Mouse (Mus musculus) gastrocnemius, adult 18-20 months (tissue): Measurements from ENCODE around the gene Pou2f3. TPM values are rescaled to one million over a fixed set of nuclear protein-coding genes. Genes with fewer than 3 reads are reported as not detected.
"Not testable (repeated sequence)": the region's sequence is repeated elsewhere in the genome, so short reads cannot be mapped to it uniquely, and the experiment has no call there.

Experiments
- DNase-seq: peaks from one replicate; pipeline ENCODE4 v3.0.0; 2021; ENCODE audit warnings: low spot score
- total RNA-seq, 2 experiments: library from RNA; stranded (reverse); gene quantifications; 2 replicates each; pipeline ENCODE4 v1.2.3; 2021

Pou2f3 gene
- total RNA-seq, 2 experiments from 2014 or later, result 0.16 TPM; not detected in 1

DNA sequence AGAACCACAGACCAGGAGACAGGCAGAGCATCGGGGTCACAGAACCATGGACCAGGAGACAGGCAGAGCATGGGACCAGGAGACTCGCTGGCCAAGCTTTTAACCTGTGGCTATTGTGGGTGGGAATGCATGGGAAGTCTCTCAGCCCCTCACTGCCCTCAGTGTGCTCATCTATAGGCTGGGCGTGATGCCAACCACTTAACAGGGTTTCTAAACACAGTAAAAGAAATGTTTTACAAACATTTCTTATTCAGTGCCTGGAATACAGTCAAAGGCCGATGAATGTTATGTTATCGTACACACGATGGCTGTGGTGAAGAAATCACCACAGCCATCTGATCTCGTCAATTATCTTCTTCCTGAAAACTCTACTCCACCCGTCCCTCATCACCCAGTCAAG lies 43.1 kb downstream of the Pou2f3 start:
- no peak for DNase-seq

DNA sequence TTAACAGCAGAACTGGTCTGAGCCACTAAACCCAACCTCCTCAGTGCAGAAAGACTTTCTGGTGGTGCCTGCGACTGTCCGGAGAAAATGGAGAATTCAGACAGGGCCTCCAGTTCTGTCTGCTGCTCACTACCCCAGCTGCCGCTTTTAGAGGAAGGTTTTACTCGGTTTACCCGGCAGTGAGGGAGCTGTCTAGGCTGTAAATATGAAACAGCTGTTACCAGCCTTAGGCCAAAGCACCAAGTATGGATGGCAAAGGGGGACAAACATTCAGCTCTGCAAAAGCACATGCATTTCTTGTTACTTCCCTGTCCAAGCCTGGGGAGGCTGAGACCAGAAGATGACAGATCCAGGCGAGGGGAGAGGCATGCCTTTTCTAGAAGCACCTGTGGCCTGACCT lies 43.8 kb downstream of the Pou2f3 start:
- DNase-seq, result no peak

DNA sequence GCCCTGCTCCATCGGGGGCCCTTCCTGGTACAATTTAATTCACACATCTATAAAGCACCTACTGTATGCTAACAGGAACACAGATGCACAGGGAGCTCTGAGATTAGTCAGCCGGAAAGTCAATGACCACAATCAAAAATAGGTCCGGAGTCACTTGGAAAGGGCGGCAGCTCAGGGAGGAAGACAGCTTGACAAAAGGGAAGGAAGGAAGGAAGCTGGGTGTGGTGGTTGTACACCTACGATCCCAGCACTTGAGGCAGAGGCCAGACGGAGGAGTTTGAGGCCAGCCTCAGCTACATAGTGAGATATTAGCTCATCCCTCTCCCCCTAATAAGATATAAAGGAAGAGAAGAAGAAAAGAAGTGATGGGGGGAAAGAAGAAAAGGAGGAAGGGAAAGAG lies 54.2 kb downstream of the Pou2f3 start:
- DNase-seq, result no peak

DNA sequence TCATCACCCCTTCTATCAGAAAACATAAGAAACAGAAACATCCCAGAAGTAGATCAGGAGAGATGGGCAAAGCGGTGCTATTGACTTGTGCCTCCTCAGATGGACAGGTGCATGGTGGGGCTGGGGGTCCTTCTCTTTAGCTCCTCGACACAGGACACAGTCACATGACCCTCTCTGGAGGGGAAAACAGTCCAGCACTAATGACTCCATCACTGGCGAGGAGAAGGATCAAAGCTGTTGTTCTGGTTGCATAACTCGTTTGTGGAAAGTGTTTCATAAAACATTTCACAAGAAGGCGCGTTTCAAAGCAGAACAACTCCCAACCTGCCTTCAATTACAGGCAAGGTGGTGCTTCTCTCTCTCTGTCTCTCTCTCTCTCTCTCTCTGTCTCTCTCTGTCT lies 58.4 kb downstream of the Pou2f3 start:
- no peak for DNase-seq

DNA sequence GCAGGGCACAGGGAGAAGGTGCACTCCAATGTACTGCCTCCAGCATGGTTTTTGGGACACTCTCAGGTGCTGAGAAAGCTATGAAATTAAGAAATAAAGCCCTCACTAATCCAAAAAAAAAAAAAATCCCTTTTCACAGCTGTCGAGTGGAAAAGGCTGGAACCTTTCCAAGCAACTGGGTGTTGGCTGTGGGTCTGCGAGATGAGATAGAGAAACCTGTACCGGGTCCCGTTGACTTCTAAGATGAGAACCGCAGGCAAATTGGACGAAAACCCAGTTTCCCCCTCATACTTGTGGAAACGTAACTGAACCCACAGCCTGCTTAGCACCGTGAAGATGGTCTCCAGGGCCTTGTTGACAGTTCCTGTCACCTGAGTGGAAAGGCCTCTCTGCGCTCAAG lies 59.2 kb downstream of the Pou2f3 start:
- no peak for DNase-seq

DNA sequence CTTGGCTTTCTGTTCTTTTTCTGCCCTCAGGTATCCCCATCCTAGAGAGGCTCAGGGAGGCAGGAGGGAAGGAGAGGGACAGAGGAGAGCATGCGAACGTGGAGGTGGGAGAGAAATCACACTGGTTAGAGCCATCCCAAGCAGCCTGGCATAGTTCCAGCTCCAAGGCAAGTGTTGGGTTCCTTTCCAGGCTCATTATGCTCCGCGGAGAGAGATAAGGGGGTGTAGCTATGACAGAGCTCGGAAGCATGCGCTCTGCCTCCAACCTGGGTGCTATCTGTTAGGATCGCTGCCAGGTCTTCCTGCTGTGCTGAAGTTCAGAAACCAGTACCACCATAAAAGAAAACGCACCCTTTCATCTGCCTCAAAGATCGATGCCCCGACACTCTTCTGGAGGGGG lies 60.1 kb downstream of the Pou2f3 start:
- DNase-seq, result no peak

DNA sequence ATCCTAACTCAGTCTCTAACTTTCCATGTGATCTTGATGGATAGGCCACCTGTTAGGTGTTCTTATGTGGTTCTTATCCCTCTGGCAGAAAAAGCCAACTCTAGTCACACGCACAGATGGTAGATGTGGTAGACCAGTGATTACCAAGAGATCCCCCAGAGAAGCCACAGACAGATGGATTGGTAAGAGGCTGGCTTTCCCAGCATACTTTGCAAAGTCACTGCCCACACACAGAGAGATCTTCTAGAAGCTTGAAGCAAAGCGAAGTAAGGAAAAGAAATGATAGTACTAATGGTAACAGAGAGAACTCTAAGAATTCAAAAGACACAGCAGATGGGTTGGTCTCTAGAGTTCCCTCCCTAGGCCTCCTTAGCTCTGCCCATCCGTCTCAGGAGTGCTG lies 60.7 kb downstream of the Pou2f3 start:
- DNase-seq, result no peak

DNA sequence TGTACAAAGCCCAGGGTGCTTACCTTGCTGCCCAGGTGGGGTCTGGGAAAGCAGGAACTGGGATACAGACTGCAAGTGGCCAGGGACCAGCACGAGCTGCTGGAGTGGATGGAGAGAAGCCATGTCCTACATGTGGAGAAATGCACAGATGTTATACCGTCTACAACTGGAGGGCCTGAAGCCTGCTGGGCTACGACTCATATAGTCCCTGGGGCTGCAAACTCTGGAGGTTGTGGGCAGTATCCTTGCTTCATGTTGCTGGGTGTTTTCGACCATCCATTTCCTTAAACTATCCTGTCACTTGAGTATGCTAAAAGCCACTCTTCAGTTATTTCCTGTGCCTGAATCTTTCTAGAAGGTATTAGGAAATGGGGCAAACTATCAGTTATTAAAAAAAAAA lies 65.0 kb downstream of the Pou2f3 start:
- no peak for DNase-seq

DNA sequence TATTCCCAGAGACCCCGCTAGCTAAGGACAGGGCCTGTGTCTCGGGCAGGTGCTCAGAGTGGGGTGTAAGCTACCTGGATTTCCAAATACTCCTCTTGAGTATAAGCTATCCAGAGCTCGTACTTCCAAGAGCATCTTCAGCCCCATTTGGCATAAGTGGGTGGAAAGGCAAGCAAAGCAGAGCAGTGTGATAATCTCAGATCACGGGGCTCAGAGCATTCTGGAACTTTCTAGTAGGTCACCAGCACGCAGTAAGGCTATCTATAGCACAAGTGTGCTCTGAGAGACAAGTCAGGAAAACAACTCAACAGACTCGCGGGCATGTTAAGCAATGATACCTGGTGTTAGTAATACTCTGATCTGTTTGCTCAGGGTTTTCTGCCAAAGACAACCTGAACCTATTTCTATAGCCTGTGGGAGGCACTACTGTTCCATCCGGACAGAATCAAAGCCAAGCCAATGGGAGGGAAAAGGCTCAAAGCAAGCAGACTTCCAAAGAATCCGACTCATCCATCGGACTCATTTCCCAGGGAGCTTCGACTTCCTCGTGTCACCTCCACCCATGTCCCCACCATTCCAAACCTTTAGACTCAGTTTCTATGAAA lies 65.9 kb downstream of the Pou2f3 start:
- no peak for DNase-seq

DNA sequence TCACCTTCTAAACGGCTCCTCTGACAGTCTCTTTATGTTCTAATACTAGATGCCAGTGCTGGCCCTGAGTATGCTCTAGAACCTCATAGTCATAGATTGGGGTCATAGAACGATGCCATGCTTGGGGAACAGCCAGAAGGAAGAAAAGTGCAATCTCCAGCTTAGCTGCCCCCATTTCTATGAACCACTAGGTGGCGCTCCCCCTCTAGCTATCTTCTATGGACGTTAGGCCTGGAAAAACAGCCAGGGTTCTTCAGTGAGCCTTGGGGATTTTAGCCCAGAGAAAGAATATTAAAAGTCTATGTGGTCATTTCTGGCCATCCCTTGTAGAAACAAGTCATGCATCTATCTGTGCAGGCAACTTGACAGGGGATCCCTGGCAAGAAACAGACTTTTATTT lies 68.3 kb downstream of the Pou2f3 start:
- DNase-seq, result peak; percentile 75

DNA sequence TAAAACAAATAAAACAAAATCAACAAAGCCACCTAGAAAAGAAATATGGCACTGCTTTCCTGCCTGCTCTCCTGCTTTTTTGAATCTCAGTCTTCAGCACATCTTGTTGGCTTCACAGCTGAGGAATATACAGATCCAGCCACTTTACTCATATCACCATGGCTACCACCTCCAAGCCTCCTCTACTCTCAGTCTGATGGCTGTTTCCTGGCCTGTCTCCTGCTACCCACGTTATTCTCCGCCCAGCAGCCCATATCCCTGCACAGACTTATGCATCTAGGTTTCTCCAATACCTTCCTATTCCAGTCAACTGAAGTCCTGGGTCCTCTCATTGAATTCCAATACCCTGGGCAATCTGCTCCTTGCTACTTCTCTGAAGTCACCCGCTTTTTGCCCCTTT lies 76.6 kb downstream of the Pou2f3 start:
- no peak for DNase-seq

DNA sequence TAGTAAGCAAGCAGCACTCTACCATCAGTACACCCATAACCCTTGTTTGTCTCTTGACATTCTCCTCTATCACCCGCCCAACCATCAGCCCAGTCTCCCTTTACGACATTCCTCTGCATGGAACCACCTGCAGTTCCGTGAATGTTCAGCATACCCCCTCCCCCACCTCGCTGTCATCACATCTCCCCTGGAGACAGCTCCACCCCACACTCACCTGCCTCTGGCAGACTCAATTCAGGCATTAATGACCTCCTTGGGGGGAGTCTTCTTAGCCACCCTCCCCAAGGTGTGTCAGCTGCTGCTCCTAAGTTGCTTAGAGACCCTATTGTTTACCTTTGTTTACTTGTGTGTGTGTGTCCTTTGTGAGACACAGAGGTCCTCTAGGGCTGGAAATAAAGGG lies 77.8 kb downstream of the Pou2f3 start:
- no peak for DNase-seq

DNA sequence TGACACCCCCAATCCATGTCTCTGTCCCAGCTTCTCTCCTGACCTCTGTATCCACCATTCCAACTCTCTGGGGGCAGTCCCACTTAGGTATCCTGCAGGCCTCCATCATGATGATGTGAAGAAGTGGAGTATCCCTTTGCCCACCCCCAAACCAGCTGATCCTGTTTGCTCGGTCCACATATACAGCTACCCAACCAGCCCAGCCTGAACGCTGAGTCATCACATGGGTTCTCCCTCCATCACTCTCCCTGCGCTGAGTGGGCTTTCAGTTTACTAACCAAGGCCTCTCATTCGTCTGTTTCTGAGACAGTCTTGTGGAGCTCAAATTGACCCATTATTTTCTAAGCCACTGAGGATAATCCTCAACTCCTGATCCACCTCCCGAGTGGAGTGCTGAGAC lies 78.2 kb downstream of the Pou2f3 start:
- no peak for DNase-seq

DNA sequence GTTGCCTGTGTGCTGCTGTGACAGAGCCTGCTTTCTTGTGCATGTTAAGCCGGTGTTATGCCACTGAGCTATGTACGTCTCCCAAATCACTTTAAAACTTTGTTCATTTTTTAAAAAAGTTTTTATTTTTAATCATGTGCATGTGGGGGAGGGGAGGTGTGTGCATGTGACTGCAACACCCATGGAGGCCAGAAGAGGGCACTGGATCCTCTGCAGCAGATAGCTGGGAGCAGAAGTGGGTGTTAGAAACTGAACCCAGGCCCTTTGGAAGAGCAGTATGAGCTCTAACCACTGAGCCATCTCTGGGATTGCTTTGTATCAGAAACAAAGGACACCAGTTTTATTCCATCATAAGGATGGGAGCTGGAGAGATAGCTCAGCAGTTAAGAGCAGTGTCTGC lies 79.5 kb downstream of the Pou2f3 start:
- no peak for DNase-seq

DNA sequence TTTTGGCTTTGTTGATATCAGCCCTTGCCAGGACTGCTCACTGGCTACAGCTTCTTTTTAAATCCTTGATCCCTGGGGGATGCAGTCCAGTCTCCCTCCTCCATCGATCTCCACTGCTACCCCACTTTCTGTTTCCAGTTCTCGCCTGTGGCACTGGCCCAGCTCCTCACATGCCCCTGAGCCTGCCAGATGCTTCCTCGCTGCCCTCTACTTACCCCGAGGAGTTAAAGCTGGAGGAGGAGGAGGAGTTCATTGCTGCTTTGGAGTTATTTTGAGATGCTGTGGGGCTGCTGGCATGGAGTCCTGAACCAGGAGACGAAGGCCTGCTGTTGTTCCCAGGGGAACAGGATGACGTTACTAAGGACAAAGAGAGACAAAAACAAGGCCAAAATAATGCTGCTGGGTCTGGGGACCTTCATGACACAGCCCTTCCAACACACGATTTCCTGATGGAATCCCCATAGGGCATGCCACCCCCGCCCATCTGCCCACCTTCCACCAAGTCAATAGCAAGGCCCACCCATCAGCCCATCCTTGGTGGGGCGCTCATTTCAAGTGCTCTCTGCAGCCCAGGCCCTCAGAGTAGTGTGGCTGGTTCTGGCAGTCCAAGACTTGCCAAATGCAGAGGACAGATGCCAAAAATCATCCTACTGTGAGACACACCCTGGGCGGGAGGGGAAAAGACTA lies 82.9 kb downstream of the Pou2f3 start:
- peak; percentile 79 for DNase-seq

DNA sequence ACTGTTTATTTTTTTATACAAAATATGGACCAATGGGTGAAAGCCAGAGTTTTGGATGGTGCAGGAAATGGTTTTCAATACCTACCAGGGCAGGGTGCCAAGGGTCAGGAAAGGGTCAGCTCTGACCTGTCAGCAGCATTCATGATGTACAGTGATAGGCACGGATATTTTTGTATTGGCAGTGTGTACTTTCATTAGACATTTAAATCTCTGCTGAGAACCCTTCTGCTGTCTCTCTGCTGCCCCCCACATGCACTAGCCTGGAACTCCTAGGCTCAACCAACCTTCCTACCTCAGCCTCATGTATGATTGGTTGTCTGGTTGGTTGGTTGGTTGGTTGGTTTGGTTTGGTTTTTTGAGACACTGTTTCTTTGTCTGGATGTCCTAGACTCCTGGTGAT lies 87.8 kb downstream of the Pou2f3 start:
- DNase-seq, result no peak

DNA sequence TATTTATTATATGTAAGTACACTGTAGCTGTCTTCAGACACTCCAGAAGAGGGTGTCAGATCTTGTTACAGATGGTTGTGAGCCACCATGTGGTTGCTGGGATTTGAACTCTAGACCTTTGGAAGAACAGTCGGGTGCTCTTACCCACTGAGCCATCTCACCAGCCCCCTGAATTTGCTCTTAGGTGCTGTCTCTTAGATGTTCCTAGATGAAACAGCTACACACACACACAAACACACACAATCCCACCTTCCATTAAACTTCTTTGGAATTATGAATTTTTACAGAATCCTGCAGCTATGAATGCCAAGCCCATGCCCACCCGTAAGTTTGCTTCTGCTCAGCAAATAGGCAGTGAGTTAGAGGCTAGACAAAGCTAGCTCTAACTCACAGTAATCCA lies 88.2 kb downstream of the Pou2f3 start:
- DNase-seq, result not testable (repeated sequence)

DNA sequence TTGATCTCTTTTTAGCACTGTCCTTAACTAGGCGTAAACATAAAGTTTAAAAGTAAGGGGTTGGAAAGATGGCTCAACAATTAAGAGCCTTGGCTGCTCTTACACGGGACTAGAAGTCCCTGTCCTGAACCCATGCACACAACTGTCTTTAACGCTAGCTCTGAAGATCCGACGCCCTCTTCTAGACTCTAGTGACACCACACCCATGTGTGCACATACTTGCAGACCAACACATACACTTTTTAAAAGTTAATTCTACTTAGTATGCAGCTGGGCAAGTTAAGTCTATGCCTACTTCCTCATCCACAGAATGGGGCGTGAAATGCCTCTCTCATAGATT lies 93.2 kb downstream of the Pou2f3 start:
- no peak for DNase-seq

DNA sequence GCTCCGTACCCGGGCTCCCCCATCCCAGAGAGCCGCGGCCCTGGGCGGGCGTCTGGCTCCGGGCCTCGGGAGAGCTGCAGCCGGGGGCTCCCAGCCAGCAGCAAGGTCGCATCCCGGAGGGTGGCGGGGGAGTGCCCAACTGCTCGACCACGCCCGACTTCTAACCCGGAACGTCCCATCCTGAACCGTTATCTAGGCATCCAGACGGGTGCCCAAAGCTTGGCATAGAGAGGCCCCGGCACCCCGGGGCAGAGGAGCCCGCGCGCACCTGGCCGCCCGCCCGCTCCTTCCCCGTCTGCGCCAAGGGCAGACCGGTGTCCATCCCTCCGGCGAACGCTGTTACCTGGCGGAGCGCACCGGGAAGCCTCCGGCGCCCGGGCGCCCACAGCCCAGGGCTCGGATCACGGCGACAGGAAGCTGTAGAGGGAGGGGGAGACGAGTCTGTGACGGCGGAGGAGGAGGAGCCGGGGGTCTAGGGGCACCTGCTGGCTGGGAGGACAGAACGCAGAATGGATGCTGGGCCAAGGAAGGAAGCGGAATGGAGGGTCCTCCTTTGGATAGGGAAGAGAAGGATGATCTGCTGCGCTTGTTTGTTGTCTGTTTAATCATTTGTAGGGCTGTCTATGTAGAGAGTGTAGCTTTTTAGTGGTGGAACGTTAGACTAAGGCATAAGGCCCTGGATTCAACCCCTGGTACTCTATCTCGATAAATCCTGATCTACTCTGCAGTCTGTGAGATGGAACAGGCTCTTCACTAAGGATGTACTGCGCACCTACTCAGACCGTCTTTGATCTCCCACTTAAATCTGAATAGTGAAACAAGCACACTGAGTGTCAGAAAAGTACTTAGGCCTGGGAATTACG lies 93.8 kb downstream of the Pou2f3 start, which contains the start of gene Tmem136:
TSS of gene Tmem136 (minus strand) at position 437 of the 863 bp plus-strand sequence.
- peak; percentile 43 for DNase-seq

DNA sequence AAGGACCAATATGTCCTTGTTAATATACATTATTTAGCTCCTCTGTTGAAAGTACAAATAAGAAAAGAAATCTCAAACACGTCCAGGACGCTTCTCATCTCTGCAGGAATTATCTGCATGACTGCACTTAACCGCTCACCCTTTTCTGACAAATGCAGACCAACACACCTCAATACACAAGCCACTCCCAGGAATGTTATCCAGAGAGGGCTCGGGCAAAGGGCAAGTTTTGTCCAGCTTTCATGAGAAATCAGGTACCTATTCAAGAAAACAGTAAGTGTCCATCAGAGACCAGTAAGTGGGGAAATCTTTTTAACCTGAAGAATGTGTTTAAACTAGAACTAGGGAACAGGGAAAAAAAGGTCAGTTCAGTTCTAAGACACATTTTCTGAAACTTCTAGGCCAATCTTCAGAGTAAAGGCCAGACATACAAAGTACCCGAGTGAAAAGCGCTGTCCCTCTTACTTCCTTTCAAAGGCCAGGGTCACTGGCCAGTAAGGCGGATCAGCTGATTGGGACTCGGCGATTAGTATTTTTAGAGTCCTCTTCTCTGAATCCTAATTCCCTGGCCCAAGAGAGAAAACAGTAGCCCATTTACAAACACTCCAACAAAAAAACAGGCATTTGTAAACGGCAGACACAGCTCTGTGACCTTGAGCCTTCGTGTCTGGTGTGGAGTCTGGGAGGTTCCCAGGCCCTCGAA lies 94.6 kb downstream of the Pou2f3 start:
- no peak for DNase-seq

DNA sequence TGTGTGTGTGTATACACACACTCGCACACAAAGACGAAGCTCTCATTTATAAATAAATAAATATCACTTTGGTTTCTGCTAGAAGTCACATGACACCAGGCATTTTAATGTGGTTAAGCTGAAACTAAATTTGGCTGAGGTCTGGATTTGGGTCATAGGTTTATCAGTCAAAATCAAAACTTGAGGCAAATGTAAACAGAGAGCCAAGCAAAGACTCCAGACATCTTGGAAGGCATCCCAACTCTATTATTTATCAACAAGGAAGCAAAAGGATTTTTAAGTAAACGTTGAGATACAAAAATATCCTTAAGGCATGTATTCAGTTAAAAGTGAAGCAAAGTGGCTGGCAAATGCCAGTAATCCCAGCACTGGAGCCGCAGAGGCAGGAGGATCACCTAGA lies 95.3 kb downstream of the Pou2f3 start:
- no peak for DNase-seq
